In the genomic region with DNA sequence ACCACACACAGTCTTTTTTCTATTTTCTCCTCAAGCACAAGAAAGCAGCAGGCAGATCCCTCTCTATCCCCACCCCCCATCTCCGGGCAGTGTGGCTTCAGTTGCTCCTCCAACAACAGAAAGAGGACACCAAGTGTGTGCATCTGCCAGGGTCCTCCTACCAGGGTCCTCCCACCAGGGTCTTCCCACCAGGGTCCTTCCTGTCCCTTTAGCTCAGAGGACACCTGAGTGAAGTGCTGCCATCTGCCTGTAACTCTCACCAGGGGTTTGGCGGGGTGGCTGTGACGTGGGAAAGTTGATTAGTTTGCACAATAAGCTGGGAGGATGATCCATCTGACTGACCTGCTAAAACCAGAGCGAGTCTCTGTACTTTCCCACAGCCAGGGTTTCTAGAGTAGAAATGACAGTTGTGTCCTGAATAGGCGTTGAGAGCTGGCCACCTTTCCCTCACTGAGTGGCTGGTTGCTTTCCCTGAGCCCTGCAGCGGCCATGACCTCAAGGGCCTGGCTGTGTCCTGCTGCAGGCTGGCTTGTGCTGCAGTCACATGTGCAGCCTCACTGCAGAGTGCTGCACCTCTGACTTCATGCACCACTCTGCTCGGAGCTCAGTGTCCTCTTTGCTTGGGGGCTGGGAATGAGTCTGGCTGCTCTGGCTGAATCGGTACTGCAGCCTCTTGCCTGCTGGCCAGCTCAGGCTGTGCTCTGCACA, we compare ENCODE assay signal across 12 mouse cellular contexts. TPM values are rescaled to one million over a fixed set of nuclear protein-coding genes. Genes with fewer than 3 reads are reported as not detected.
DNase-seq lines count a peak whose midpoint lies in the region; ATAC-seq lines count a peak whose summit lies in the region.
"Had no signal": no experiment of that assay in that cellular context is flagged by ENCODE, and none has a peak within 500 bp of the region (broad histone marks: within the 10 kb centered on the region; RNA-seq: fewer than 3 reads in every experiment).

No protein-coding gene starts in this region.

- no peaks in the 10 kb centered on the region for H3K27me3 ChIP-seq in heart, embryonic 10.5 days (ENCODE audit: insufficient read depth, poor library complexity, severe bottlenecking)
- no peaks in the 10 kb centered on the region for H3K27me3 ChIP-seq in heart, embryonic 13.5 days (replicated peaks)
- no peaks in the 10 kb centered on the region; the same call in 1 of the 2 replicates for H3K27me3 ChIP-seq in liver, embryonic 12.5 days (replicated peaks)
- H3K27me3 ChIP-seq: embryonic facial prominence, embryonic 15.5 days; neural tube, embryonic 12.5 days; stomach, embryonic 15.5 days had no signal

- peaks cover 8% of the 10 kb centered on the region; the same call in 1 of the 2 replicates for H3K36me3 ChIP-seq in heart, embryonic 10.5 days
- H3K36me3 ChIP-seq in heart, embryonic 13.5 days: peaks cover 12% of the 10 kb centered on the region
- no peaks in the 10 kb centered on the region for H3K36me3 ChIP-seq in liver, embryonic 12.5 days
- H3K36me3 ChIP-seq: embryonic facial prominence, embryonic 15.5 days; neural tube, embryonic 12.5 days had no signal

- WGBS in heart, embryonic 10.5 days: 29% methylated on average over 8 of the region's 8 CpGs
- 25% methylated on average over 8 of the region's 8 CpGs for WGBS in heart, embryonic 13.5 days
- 50% methylated on average over 8 of the region's 8 CpGs for WGBS in liver, embryonic 12.5 days (ENCODE audit: insufficient replicate concordance)

- H3K9me3 ChIP-seq in heart, embryonic 10.5 days: no peaks in the 10 kb centered on the region
- no peaks in the 10 kb centered on the region for H3K9me3 ChIP-seq in heart, embryonic 13.5 days
- H3K9me3 ChIP-seq in liver, embryonic 12.5 days (replicated peaks): no peaks in the 10 kb centered on the region
- H3K9me3 ChIP-seq: embryonic facial prominence, embryonic 15.5 days; neural tube, embryonic 12.5 days; stomach, embryonic 15.5 days had no signal

- H3K4me2 ChIP-seq in heart, embryonic 13.5 days: no peak overlapping the region
- no peak overlapping the region for H3K4me2 ChIP-seq in liver, embryonic 12.5 days
- H3K4me2 ChIP-seq: embryonic facial prominence, embryonic 15.5 days; neural tube, embryonic 12.5 days; stomach, embryonic 15.5 days had no signal

- no peak overlapping the region for H3K4me3 ChIP-seq in heart, embryonic 10.5 days
- H3K4me3 ChIP-seq in heart, embryonic 13.5 days: no peak overlapping the region
- no peak overlapping the region for H3K4me3 ChIP-seq in liver, embryonic 12.5 days
- H3K4me3 ChIP-seq: embryonic facial prominence, embryonic 15.5 days; neural tube, embryonic 12.5 days; stomach, embryonic 15.5 days had no signal

- no peak for ATAC-seq in heart, embryonic 13.5 days (ENCODE audit: extremely low read depth, insufficient number of reproducible peaks, low FRiP score, low TSS enrichment)
- peak; percentile 42; the same call in 1 of the 2 replicates for ATAC-seq in liver, embryonic 12.5 days

- peaks cover 10% of the 10 kb centered on the region for H3K4me1 ChIP-seq in heart, embryonic 10.5 days
- peaks cover 15% of the 10 kb centered on the region for H3K4me1 ChIP-seq in heart, embryonic 13.5 days
- peaks cover 11% of the 10 kb centered on the region; the same call in 1 of the 2 replicates for H3K4me1 ChIP-seq in liver, embryonic 12.5 days
- H3K4me1 ChIP-seq: neural tube, embryonic 12.5 days; stomach, embryonic 15.5 days had no signal

- DNase-seq in heart, embryonic 10.5 days (ENCODE audit: low spot score): no peak
- DNase-seq in heart, postnatal 4 days: no peak
- peak; percentile 23 for DNase-seq in adrenal gland, adult 8-10 months
- no peak for DNase-seq in cerebellum, adult 11 months
- DNase-seq in spleen, postnatal 4 days (ENCODE audit: low spot score in 2 of 2): no peak
- DNase-seq in layer of hippocampus, adult 9-10 months (ENCODE audit: low spot score): no peak
- DNase-seq: lung, postnatal 14 days had no signal

- H3K9ac ChIP-seq in heart, embryonic 13.5 days: peak overlapping the region; percentile 52; the same call in 1 of the 2 replicates
- H3K9ac ChIP-seq in liver, embryonic 12.5 days: no peak overlapping the region
- H3K9ac ChIP-seq: embryonic facial prominence, embryonic 15.5 days; neural tube, embryonic 12.5 days; stomach, embryonic 15.5 days had no signal

- H3K27ac ChIP-seq in heart, embryonic 10.5 days: 0 out of 2 replicates have a peak overlapping the region, but pooled peaks have one; percentile 11
- peak overlapping the region; percentile 28 for H3K27ac ChIP-seq in heart, embryonic 13.5 days (replicated peaks)
- H3K27ac ChIP-seq in liver, embryonic 12.5 days: no peak overlapping the region
- H3K27ac ChIP-seq: embryonic facial prominence, embryonic 15.5 days; neural tube, embryonic 12.5 days; stomach, embryonic 15.5 days had no signal

RNA-seq across cellular contexts. Expression of a gene that starts 15.4 kb away (rescaled TPM):
- 0.25 TPM in 1 of 2 replicates, not detected in the other for polyA plus RNA-seq in heart, embryonic 10.5 days (2016; fragmentation: Nextera tagmentation; extraction: Ambion mirVana)
- total RNA-seq in heart, postnatal 4 days (2021): 1 to 10 TPM; 1.3 to 2.4 TPM
- total RNA-seq in adrenal gland, adult 8-10 months (2022): under 1 TPM; 0.14 to 0.62 (median 0.56) TPM
- 0.04 and 0.18 TPM in 2 replicates for polyA plus RNA-seq in heart, embryonic 13.5 days (2015; fragmentation: Nextera tagmentation; extraction: Ambion mirVana)
- 0.04 TPM in 2 replicates for polyA plus RNA-seq in liver, embryonic 12.5 days (2016; fragmentation: Nextera tagmentation; extraction: Ambion mirVana)

RNA-seq across cellular contexts. Expression of a gene that starts 38.7 kb away (rescaled TPM):
- 61.5 and 79.9 TPM in 2 replicates for polyA plus RNA-seq in heart, embryonic 10.5 days (2016; fragmentation: Nextera tagmentation; extraction: Ambion mirVana)
- total RNA-seq in heart, postnatal 4 days (2021): 10 to 100 TPM; 25.1 to 30.1 TPM
- 10 to 100 TPM; 38.8 to 43.1 (median 42.6) TPM for total RNA-seq in adrenal gland, adult 8-10 months (2022)
- polyA plus RNA-seq in heart, embryonic 13.5 days (2015; fragmentation: Nextera tagmentation; extraction: Ambion mirVana): 43.6 and 47.1 TPM in 2 replicates
- polyA plus RNA-seq in liver, embryonic 12.5 days (2016; fragmentation: Nextera tagmentation; extraction: Ambion mirVana): 69.5 and 73.2 TPM in 2 replicates
